Mouse (Mus musculus) urinary bladder, adult 2 months (tissue): Measurements from ENCODE around the gene Ppp1ca. TPM values are rescaled to one million over a fixed set of nuclear protein-coding genes. Genes with fewer than 3 reads are reported as not detected.

ENCODE experiments used
- DNase-seq: peaks from one replicate; pipeline ENCODE4 v3.0.0; 2022; ENCODE audit warnings: low spot score
- polyA plus RNA-seq: library from polyadenylated mRNA; depleted of rRNA; stranded (reverse); fragments of >200 nt; gene quantifications from 2 replicates; pipeline ENCODE4 v1.2.3, GENCODE M21; 2012

The Ppp1ca gene
- polyA plus RNA-seq, 1 experiment, result 304 TPM

GRCm38 (mm10) chr19:4213524-4213974 is 21.7 kb downstream of the Ppp1ca start:
- no peak for DNase-seq

- DNase-seq, result peak; percentile 56
These were observed 22.4 kb downstream of the Ppp1ca start, which contains the start of the genes Clcf1 and AC109138.7 for GRCm38 (mm10) chr19:4214071-4214770. Clcf1 (plus strand) TSS chr19:4214238. AC109138.7 (plus strand) TSS chr19:4214357.

- peak; percentile 39 for DNase-seq
These were observed 23.0 kb downstream of the Ppp1ca start for GRCm38 (mm10) chr19:4214771-4215450.

GRCm38 (mm10) chr19:4215451-4215840 is 23.6 kb downstream of the Ppp1ca start:
- no peak for DNase-seq

GRCm38 (mm10) chr19:4216041-4216685 is 24.3 kb downstream of the Ppp1ca start:
- DNase-seq, result peak; percentile 33

- DNase-seq, result no peak
These were observed 25.3 kb downstream of the Ppp1ca start for GRCm38 (mm10) chr19:4217140-4217539.

- DNase-seq, result no peak
These were observed 26.0 kb downstream of the Ppp1ca start for GRCm38 (mm10) chr19:4217855-4218254.

- no peak for DNase-seq
These were observed 26.4 kb downstream of the Ppp1ca start for GRCm38 (mm10) chr19:4218293-4218692.

GRCm38 (mm10) chr19:4218784-4219183 is 26.9 kb downstream of the Ppp1ca start:
- no peak for DNase-seq

GRCm38 (mm10) chr19:4219943-4220342 is 28.1 kb downstream of the Ppp1ca start:
- no peak for DNase-seq

GRCm38 (mm10) chr19:4220416-4220815 is 28.6 kb downstream of the Ppp1ca start:
- no peak for DNase-seq

GRCm38 (mm10) chr19:4220957-4221743 is 29.3 kb downstream of the Ppp1ca start:
- no peak for DNase-seq

GRCm38 (mm10) chr19:4222165-4222564 is 30.3 kb downstream of the Ppp1ca start:
- DNase-seq, result no peak

- DNase-seq, result no peak
These were observed 34.9 kb downstream of the Ppp1ca start for GRCm38 (mm10) chr19:4226779-4227178.

GRCm38 (mm10) chr19:4227446-4227845 is 35.6 kb downstream of the Ppp1ca start:
- DNase-seq, result no peak

GRCm38 (mm10) chr19:4227894-4228678 is 36.2 kb downstream of the Ppp1ca start:
- no peak for DNase-seq

- DNase-seq, result no peak
These were observed 37.0 kb downstream of the Ppp1ca start for GRCm38 (mm10) chr19:4228891-4229290.

GRCm38 (mm10) chr19:4229451-4230076 is 37.7 kb downstream of the Ppp1ca start:
- no peak for DNase-seq

GRCm38 (mm10) chr19:4230415-4230814 is 38.5 kb downstream of the Ppp1ca start:
- DNase-seq, result no peak
